Mouse (Mus musculus): ENCODE results near the gene Git2. TPM values are rescaled to one million over a fixed set of nuclear protein-coding genes. Genes with fewer than 3 reads are reported as not detected.

Git2 gene
- polyA plus RNA-seq, 1 experiment from 2014 or later = 30.7 TPM

GRCm38 (mm10) chr5:114687901-114688300 is 87.4 kb downstream of the Git2 start:
- H3K27ac ChIP-seq = no peak overlapping the region
- H3K27me3 ChIP-seq (replicated peaks) = no peaks in the 10 kb centered on the region
- H3K4me3 ChIP-seq (replicated peaks) = no peak overlapping the region
- no peaks in the 10 kb centered on the region for H3K36me3 ChIP-seq
- no peak for ATAC-seq
- H3K9ac ChIP-seq = no peak overlapping the region
- peaks cover 21% of the 10 kb centered on the region for H3K4me1 ChIP-seq (replicated peaks)
- H3K9me3 ChIP-seq = no peaks in the 10 kb centered on the region
- H3K4me2 ChIP-seq (replicated peaks) = no peak overlapping the region

DNA sequence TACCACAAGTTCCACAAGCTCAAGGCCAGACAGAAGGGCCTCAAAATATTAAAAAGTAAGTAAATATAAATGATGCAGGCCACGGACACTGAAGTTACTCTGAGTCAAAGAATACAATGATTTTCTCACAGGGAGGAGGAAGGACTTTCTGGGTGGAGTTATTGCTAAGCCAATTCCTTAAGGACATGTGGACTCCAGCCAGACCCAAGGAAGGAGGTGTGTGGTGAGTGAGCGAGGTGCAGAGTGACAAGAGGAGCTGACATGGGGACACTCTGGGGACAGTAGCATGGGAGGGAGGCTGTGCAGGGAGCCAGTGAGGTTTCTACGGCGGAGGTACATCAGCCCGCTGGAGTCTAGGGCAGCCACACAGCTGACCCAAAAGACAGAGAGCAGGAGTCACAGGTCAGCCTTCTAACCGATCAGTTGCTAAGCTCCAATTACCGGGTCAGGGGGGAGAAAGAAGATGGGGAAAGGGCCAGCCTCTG is 88.5 kb downstream of the Git2 start:
- Histone ChIP-seq H3K4me1 (replicated peaks) (peaks cover 21% of the 10 kb centered on the region), H3K9ac (no peak overlapping the region; the same call in 1 of the 2 replicates)
- WGBS = 72% methylated on average over 7 of the region's 7 CpGs

DNA sequence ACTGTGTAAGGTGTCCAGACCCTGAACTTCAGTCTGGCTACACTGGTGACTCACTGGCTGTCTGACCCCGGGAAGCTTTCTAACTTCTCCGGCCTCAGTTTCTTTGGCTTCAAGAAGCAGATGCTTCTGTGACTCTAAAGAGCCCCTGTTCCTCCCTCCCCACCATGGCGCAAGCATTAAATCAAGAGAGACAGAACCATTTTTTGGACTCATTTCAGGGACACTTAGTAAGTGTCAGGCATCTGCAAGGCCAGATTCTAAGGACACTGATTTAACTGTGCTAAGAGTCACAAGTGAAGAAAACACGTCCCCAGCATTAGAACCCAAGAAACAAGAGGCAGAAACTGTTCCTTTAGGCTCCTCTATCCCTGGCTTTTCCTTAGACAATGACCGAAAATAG is 89.3 kb downstream of the Git2 start:
- H3K4me1 ChIP-seq (replicated peaks) = peaks cover 17% of the 10 kb centered on the region

More for the DNA sequence above, 88.5 kb downstream of the Git2 start:
- ATAC-seq = no peak
- H3K4me2 ChIP-seq (replicated peaks) = no peak overlapping the region
- H3K27ac ChIP-seq = no peak overlapping the region
- no peaks in the 10 kb centered on the region for H3K36me3 ChIP-seq
- no peak overlapping the region for H3K4me3 ChIP-seq (replicated peaks)
- no peaks in the 10 kb centered on the region for H3K27me3 ChIP-seq (replicated peaks)
- no peaks in the 10 kb centered on the region for H3K9me3 ChIP-seq

GRCm38 (mm10) chr5:114681717-114682116 is 93.6 kb downstream of the Git2 start:
- Histone ChIP-seq H3K4me2 (replicated peaks) (no peak overlapping the region), H3K36me3 (no peaks in the 10 kb centered on the region; the same call in 1 of the 2 replicates), H3K9me3 (no peaks in the 10 kb centered on the region), H3K9ac (no peak overlapping the region), H3K27ac (no peak overlapping the region), H3K4me3 (replicated peaks) (no peak overlapping the region), H3K4me1 (replicated peaks) (peaks cover 7% of the 10 kb centered on the region; the same call in 1 of the 2 replicates), H3K27me3 (replicated peaks) (no peaks in the 10 kb centered on the region)
- no peak for ATAC-seq
- WGBS = 67% methylated on average over 8 of the region's 8 CpGs

More for the DNA sequence above, 89.3 kb downstream of the Git2 start:
- no peaks in the 10 kb centered on the region for H3K27me3 ChIP-seq (replicated peaks)
- H3K4me3 ChIP-seq (replicated peaks) = no peak overlapping the region
- H3K4me2 ChIP-seq (replicated peaks) = no peak overlapping the region
- no peak for ATAC-seq
- 93% methylated on average over 5 of the region's 5 CpGs for WGBS
- H3K9me3 ChIP-seq = no peaks in the 10 kb centered on the region
- no peak overlapping the region for H3K9ac ChIP-seq
- no peak overlapping the region for H3K27ac ChIP-seq
- no peaks in the 10 kb centered on the region for H3K36me3 ChIP-seq

DNA sequence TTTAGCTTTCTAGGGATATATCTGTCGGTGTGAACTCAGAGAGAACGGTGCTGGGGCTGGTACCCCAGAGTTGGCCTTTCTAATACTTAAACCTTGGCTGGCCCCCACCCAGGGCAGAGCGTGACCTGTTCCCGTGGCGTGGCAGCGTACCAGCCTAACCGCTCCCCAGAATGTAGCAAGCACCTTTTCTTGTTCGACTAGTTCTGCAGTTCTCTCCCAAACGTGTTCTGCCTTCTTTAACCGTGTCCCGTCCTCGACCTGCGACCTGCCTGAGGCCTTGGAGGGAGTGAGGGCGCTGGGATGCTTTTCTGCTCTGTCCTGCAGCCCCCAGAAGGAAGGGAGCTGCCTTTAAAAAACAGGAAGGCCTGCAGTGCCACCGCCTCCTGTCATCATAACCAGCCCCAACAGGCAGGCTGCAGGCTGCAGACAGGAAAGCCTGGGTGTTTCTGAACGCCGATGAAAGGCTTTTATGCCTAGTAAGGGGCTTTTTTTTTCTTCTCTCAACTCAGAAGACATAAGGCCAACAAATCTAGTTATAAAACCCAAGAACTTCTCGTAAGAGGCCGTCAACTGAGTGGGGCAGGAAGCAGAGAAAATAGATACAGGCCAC is 94.5 kb downstream of the Git2 start:
- Histone ChIP-seq H3K27me3 (replicated peaks) (no peaks in the 10 kb centered on the region), H3K9ac (no peak overlapping the region), H3K27ac (no peak overlapping the region), H3K36me3 (no peaks in the 10 kb centered on the region; the same call in 1 of the 2 replicates), H3K4me3 (replicated peaks) (no peak overlapping the region), H3K9me3 (no peaks in the 10 kb centered on the region), H3K4me2 (replicated peaks) (no peak overlapping the region), H3K4me1 (replicated peaks) (peaks cover 7% of the 10 kb centered on the region; the same call in 1 of the 2 replicates)
- WGBS = 56% methylated on average over 19 of the region's 19 CpGs
- no peak for ATAC-seq

- H3K36me3 ChIP-seq = no peaks in the 10 kb centered on the region; the same call in 1 of the 2 replicates
- no peak overlapping the region for H3K27ac ChIP-seq
- peaks cover 7% of the 10 kb centered on the region; the same call in 1 of the 2 replicates for H3K4me1 ChIP-seq (replicated peaks)
- WGBS = 78% methylated on average over 17 of the region's 17 CpGs
- H3K9me3 ChIP-seq = no peaks in the 10 kb centered on the region
- no peak overlapping the region for H3K4me2 ChIP-seq (replicated peaks)
- ATAC-seq = no peak
- no peak overlapping the region for H3K9ac ChIP-seq
- no peaks in the 10 kb centered on the region for H3K27me3 ChIP-seq (replicated peaks)
- H3K4me3 ChIP-seq (replicated peaks) = no peak overlapping the region
Observed at GRCm38 (mm10) chr5:114679841-114680591, 95.3 kb downstream of the Git2 start.

Other genes with a start within 250 kb of the Git2 start
- 5.1 and 6.2 TPM in 2 replicates for gene Fam222a, start 207.5 kb downstream of the Git2 start, polyA plus RNA-seq (2015; fragmentation: Nextera tagmentation; extraction: Ambion mirVana)
- 0.92 and 1.0 TPM in 2 replicates for gene Trpv4, start 117.1 kb downstream of the Git2 start, polyA plus RNA-seq (2015; fragmentation: Nextera tagmentation; extraction: Ambion mirVana)
- gene Gltp, start 84.5 kb downstream of the Git2 start, polyA plus RNA-seq (2015; fragmentation: Nextera tagmentation; extraction: Ambion mirVana) = 99.7 and 103 TPM in 2 replicates
- 9.2 and 10.5 TPM in 2 replicates for gene Tchp, start 67.8 kb downstream of the Git2 start, polyA plus RNA-seq (2015; fragmentation: Nextera tagmentation; extraction: Ambion mirVana)
- gene Ankrd13a, start 840 bp downstream of the Git2 start, polyA plus RNA-seq (2015; fragmentation: Nextera tagmentation; extraction: Ambion mirVana) = 55.1 and 55.3 TPM in 2 replicates
- 69.4 and 70.6 TPM in 2 replicates for gene 1500011B03Rik, start 48.0 kb upstream of the Git2 start, polyA plus RNA-seq (2015; fragmentation: Nextera tagmentation; extraction: Ambion mirVana)
- gene 4930519G04Rik, start 78.1 kb upstream of the Git2 start, polyA plus RNA-seq (2015; fragmentation: Nextera tagmentation; extraction: Ambion mirVana) = not detected in 2 replicates
- gene Gm9936, start 83.2 kb upstream of the Git2 start, polyA plus RNA-seq (2015; fragmentation: Nextera tagmentation; extraction: Ambion mirVana) = 0.09 and 0.14 TPM in 2 replicates
- 5.5 and 8.0 TPM in 2 replicates for gene Oasl2, start 121.4 kb upstream of the Git2 start, polyA plus RNA-seq (2015; fragmentation: Nextera tagmentation; extraction: Ambion mirVana)
- gene Oasl1, start 147.7 kb upstream of the Git2 start, polyA plus RNA-seq (2015; fragmentation: Nextera tagmentation; extraction: Ambion mirVana) = 1.9 and 2.3 TPM in 2 replicates
- gene 2210016L21Rik, start 166.6 kb upstream of the Git2 start, polyA plus RNA-seq (2015; fragmentation: Nextera tagmentation; extraction: Ambion mirVana) = 51.3 and 62.7 TPM in 2 replicates
- 18.0 and 18.6 TPM in 2 replicates for gene Hnf1a, start 195.6 kb upstream of the Git2 start, polyA plus RNA-seq (2015; fragmentation: Nextera tagmentation; extraction: Ambion mirVana)
- gene Sppl3, start 235.6 kb upstream of the Git2 start, polyA plus RNA-seq (2015; fragmentation: Nextera tagmentation; extraction: Ambion mirVana) = 16.8 and 23.6 TPM in 2 replicates

Data from intestine, embryonic 15.5 days (tissue).